Mouse (Mus musculus): ENCODE results near the gene Bin2.

Bin2 gene

DNA sequence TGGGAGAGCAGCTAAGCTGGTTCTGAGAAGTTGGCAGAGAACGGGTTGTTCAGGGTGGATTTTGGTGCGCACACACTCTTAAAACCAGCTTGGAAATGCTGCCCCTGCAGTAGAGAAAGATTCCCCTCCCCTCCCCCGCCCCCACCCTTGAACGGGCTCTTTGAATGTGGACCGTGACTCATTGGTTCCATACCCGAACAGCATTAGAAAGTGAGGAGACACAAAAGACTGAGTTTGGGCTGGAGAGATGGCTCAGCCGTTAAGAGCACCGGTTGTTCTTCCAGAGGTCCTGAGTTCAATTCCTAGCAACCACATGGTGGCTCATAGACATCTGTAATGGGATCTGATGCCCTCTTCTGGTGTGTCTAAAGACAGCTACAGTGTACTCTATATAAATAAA, 651 bp upstream of the Bin2 start:
- POLR2A ChIA-PET: interaction anchor here in 1 of 4 experiments (0.8 to 2.1 kb wide), 3 partner anchors 9 to 35 kb away, joined by 3 to 5 read pairs (median 3); no protein-coding TSS in a partner anchor
- CTCF ChIA-PET: interaction anchor here in 2 of 4 experiments (0.6 to 2.6 kb wide), 3 partner anchors 13 to 292 kb away, joined by 3 to 15 read pairs (median 8); partner anchors contain the start of gene Dazap2 (in 1 of the 2)

DNA sequence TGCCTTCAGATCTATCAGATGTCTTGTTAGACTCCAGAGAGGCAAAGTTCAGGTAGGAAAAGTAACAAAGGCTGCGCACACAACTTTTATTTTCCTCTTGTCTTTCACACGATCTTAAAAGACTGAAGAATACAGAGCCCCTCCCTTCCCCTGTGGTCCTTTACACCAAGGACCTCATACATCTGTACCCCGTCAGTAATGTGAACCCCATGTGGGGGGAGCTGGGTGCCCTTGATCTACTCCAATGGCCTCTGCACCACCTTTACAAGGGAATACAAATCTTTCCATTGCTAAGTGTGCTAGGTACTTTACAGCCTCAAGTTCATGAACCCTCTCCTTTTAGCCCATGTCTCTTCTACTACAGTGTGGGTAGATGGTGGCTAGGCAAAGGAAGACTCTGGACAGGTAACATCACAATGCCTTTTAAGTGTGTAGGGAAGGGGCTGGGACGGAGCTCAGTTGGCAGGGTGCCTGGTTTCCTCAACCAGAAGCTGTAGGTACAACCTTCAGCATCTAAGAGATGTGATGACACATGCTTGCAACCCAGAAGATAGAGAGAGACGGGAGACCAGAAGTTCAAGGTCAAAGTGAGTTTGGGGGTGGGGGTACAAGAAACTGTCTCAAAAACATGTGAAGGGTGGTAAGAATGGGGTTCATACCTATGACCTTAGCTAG, 1.3 kb downstream of the Bin2 start:
- ChIA-PET POLR2A (interaction anchor here in 2 of 4 experiments (0.7 to 4.9 kb wide), 12 partner anchors 8 to 175 kb away, joined by 3 to 26 read pairs (median 4); partner anchors contain the start of genes Dazap2 (in 1 of the 2) and Smagp (in 1 of the 2)), CTCF (interaction anchor here (0.6 to 2.6 kb wide), 9 partner anchors 9 to 240 kb away, joined by 3 to 19 read pairs (median 3); partner anchors contain the start of gene Dazap2 (in 1 of the 4))

DNA sequence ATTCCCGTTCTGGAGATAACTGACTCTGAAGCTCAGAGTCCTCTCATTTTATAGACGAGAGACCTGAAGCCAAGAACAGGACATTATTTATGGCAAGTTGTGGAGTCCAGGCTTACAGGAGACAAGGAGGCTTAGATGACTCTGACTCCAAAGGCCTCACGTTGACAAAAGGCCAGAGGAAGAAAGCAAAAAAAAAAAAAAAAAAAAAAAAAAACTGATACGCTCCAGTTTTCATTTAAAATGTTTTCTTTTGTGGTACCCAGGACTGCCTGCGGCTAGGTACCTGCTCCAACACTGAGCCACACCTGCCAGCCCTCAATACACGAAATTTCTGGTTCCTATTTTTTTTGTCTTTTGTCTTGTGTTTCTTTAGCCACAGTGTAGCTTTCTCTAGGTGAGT, 1.9 kb downstream of the Bin2 start:
- ChIA-PET CTCF (interaction anchor here in 2 of 4 experiments (1.2 to 2.6 kb wide), 2 partner anchors 9 to 16 kb away, joined by 3 to 19 read pairs; no protein-coding TSS in a partner anchor), POLR2A (interaction anchor here in 3 of 4 experiments (0.6 to 4.9 kb wide), 9 partner anchors 10 to 89 kb away, joined by 3 to 26 read pairs (median 5); partner anchors contain the start of genes Dazap2 (in 1 of the 3) and Smagp (in 1 of the 3))

DNA sequence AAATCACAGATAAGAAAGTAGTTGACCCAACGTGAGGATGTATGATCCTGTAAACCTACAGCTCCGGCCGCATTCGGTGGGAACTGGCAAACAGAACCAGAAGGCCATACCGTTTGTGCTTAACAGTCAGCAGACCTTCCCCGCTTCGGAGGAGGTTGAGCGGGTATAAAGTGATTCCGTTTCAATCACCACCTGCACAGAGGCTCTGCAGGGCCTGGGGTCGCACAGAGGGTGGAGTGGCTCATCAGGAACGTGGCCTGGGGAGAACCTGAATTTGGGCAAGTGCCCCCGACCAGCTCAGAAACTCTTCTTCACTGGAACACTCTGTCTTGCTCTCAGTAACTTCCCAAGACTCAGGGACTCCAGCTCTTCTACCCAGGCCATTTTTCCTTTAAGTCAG, 2.5 kb downstream of the Bin2 start:
- POLR2A ChIA-PET: interaction anchor here (0.6 to 4.9 kb wide), 15 partner anchors 10 to 178 kb away, joined by 3 to 26 read pairs (median 5); partner anchors contain the start of genes Dazap2 (in 1 of the 4) and Smagp (in 1 of the 4)
- CTCF ChIA-PET: interaction anchor here (0.5 to 2.6 kb wide), 7 partner anchors 10 to 112 kb away, joined by 3 to 19 read pairs (median 4); no protein-coding TSS in a partner anchor

DNA sequence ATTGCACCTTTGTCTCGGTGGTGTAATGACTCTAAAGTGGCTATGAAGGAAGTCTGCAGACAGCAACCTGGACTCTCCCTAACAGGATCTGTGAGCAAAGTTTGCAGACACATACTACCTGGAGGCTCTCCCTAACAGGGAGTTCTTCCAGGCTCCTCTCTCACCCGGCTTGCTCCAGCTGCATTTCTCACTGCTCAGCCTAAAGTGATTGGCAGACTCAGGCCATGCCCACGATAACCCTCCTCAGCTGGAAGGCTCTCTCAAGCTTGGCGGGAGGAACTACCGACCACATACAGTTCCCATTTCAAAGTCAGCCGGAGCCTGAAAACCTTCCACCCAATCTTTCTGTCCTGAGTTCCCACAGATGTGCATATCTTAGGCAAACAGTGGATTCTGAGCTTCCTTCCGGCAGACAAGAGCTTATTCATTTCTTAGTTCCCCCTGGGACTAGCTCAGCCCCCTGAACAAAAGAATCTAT, 3.1 kb downstream of the Bin2 start:
- POLR2A ChIA-PET: interaction anchor here in 3 of 4 experiments (0.8 to 4.9 kb wide), 16 partner anchors 9 to 177 kb away, joined by 3 to 26 read pairs (median 6); partner anchors contain the start of genes Dazap2 (in 1 of the 3) and Smagp (in 1 of the 3)
- CTCF ChIA-PET: interaction anchor here (0.5 to 2.6 kb wide), 7 partner anchors 10 to 113 kb away, joined by 3 to 19 read pairs (median 4); no protein-coding TSS in a partner anchor

DNA sequence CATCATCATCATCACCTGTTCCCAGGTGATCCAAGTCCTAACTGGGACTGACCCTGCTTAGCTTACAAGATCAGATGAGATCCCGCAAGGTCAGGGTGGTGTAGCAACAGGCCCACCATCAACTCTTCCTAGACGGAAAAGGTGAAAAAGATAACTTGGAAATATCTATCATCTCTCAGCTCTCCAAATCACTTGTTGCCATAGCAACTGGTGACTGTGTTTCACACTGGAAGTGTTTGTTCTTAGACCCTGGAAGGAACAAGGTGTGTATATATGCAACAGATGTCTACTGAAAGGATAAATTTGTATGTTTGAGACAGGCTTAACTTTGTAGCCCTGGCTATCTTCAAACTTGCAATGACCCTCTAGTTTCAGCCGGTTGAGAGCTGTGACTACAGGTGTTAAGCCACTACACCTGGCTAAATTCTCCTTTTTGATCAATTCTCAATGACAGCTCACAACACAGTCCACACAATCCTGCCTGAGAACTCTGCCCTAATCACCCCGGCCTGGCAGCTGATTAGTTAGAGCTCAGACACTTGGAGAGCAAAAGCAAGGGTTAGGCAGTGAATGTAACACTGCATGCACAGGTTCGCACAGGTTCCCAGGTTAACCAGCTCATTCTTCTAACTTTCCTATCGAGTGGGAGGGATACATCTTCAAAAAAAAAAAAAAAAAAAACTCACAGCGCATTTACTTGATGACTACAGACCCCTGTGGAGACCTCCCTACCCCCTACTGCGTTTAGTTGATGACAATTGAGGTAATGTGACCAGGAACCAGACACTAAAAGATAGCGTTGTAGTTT, 3.7 kb downstream of the Bin2 start:
- POLR2A ChIA-PET: interaction anchor here (0.6 to 4.9 kb wide), 23 partner anchors 8 to 617 kb away, joined by 3 to 26 read pairs (median 4); partner anchors contain the start of genes Dazap2 (in 1 of the 4) and Smagp (in 1 of the 4)
- CTCF ChIA-PET: interaction anchor here in 3 of 4 experiments (0.6 to 2.6 kb wide), 7 partner anchors 9 to 161 kb away, joined by 3 to 19 read pairs (median 4); no protein-coding TSS in a partner anchor

DNA sequence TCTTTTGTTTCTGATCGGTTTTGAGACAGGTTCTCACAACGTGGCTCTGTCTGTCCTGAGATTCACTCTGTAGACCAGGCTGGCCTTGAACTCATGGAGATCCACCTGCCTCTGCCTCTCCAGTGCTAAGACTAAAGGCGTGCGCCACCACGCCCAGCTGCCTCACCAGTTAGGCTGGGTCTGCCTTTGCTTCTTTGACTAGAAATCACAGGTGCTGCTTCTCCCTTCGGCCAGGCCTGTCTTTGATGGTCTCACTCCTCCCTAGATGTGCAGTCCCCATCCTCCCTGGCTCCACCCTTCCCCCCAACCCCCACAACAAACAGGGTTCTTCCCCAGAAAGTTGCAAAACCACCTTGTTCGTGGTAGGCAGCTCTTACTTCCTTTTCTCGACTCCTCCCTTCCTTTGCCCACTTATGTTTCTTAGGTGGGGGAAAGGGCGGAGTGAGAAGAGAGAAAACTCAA, 4.5 kb downstream of the Bin2 start:
- CTCF ChIA-PET: interaction anchor here in 2 of 4 experiments (0.9 to 1.4 kb wide), 5 partner anchors 10 to 50 kb away, joined by 3 to 6 read pairs (median 4); partner anchors contain the start of gene Dazap2 (in 1 of the 2)

DNA sequence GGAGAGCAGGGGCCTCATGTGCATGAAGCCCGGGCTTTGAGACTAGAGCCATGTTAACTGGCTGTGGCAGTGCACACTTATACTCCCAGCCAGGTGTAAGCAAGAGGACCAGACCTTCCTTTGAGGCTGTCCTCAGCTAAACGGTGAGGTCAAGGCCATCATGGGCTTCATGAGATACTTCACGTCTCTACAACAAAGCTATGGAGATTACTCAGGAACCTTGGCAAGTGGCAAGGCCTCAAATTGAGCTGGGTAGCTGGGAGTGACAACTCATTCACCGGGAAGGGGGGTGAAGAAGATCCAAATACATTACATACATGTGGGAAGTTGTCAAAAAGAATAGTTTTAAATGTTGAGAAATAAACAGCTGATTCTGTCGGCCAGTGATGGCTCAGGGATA, 8.5 kb downstream of the Bin2 start:
- ChIA-PET POLR2A (interaction anchor here (0.5 to 1.3 kb wide), 5 partner anchors 9 to 1718 kb away, joined by 3 to 4 read pairs (median 3); no protein-coding TSS in a partner anchor), CTCF (interaction anchor here in 2 of 4 experiments (0.7 to 1.2 kb wide), 2 partner anchors 23 to 37 kb away, joined by 3 to 4 read pairs; no protein-coding TSS in a partner anchor)

More for the DNA sequence above, 4.5 kb downstream of the Bin2 start:
- POLR2A ChIA-PET: interaction anchor here in 3 of 4 experiments (0.6 to 4.9 kb wide), 13 partner anchors 8 to 244 kb away, joined by 3 to 26 read pairs (median 4); partner anchors contain the start of genes Dazap2 (in 2 of the 3) and Smagp (in 1 of the 3)

DNA sequence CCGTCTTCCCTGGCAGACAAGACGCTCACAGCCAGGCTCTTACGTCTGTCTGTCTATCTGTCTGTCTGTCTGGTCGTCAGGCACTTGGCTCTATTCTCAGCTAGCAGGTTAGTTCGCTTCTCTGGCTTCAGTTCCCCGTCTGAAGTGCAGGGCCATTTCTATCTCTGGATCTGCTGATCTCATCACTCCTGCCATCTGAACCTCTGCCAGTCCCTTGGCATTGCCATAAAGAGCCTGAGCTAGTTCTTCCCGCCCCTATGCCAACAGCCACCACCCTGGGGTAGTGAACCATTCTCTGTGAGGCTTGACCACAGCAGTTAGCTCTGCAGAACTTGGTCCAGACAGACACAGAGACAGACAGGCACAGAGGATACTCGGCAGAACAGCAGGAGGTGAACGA, 9.0 kb downstream of the Bin2 start:
- ChIA-PET CTCF (interaction anchor here in 2 of 4 experiments (0.6 to 1.2 kb wide), 2 partner anchors 36 to 135 kb away, joined by 3 to 4 read pairs; no protein-coding TSS in a partner anchor), POLR2A (interaction anchor here in 2 of 4 experiments (0.5 to 1.2 kb wide), 4 partner anchors 8 to 1718 kb away, joined by 3 to 4 read pairs (median 4); no protein-coding TSS in a partner anchor)

DNA sequence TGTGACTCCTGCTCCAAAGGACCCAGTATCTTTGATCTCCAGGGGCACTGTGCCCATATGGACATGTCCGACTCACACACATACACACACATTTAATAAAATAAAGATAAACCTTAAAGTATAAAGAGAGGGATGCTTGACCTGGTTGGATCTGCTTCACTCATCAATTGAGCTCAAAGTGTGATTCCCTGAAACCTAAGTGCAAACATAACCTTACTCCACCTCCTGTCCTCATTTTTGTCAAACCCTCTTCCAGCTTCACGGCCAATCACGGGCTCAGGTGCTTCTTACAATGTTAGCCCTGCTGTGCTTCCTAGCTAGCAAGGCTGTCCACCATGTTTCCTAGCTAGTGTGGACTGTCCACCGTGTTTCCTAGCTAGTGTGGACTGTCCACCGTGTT, 14.2 kb downstream of the Bin2 start:
- ChIA-PET CTCF (interaction anchor here in 3 of 4 experiments (0.5 to 2.5 kb wide), 6 partner anchors 10 to 1266 kb away, joined by 3 to 8 read pairs (median 4); no protein-coding TSS in a partner anchor), POLR2A (interaction anchor here in 3 of 4 experiments (0.7 to 4.1 kb wide), 9 partner anchors 10 to 438 kb away, joined by 3 to 19 read pairs (median 6); no protein-coding TSS in a partner anchor)

DNA sequence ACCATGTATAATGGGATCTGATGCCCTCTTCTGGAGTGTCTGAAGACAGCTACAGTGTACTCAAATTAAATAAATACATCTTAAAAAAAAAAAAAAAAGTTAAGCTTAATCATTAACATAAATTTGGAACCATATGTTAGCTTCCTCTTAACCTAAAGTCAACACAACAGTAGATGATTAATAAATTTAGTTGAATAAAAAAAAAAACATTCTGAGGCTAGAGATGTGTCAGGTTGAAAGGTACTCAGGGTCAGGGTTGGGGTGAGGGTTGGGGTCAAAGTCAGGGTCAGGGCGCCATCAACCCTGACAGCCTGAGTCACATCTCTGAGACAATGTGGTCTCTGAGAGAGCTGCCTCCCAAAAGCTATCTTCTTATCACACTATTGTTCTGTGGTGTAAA, 15.1 kb downstream of the Bin2 start:
- CTCF ChIA-PET: interaction anchor here (0.6 to 2.5 kb wide), 10 partner anchors 9 to 219 kb away, joined by 3 to 8 read pairs (median 4); partner anchors contain the start of gene Pou6f1 (in 1 of the 4)
- POLR2A ChIA-PET: interaction anchor here (0.5 to 4.1 kb wide), 16 partner anchors 10 to 1671 kb away, joined by 3 to 19 read pairs (median 4); no protein-coding TSS in a partner anchor

DNA sequence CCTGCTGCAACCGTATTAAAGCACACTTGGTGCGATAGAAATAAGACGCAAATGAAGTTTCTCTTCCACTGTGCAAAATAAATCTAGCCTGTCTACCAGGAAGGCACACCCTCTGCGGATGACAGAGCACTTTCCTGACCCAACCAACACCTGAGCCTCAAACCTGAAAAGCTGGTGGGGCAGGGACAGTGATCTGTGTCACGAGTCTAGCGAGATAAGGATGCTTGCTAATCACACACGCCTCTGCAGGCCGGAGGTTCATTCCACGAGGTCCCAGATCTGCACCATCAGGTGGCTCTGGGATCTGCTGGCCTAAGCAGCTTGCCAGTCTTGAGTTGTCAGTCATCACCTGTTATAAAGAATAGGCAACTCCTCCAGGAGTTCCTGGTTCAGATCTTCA, 17.7 kb downstream of the Bin2 start:
- POLR2A ChIA-PET: interaction anchor here in 1 of 4 experiments (4.1 kb wide), 1 partner anchor 11 kb away, joined by 19 read pairs; no protein-coding TSS in a partner anchor

DNA sequence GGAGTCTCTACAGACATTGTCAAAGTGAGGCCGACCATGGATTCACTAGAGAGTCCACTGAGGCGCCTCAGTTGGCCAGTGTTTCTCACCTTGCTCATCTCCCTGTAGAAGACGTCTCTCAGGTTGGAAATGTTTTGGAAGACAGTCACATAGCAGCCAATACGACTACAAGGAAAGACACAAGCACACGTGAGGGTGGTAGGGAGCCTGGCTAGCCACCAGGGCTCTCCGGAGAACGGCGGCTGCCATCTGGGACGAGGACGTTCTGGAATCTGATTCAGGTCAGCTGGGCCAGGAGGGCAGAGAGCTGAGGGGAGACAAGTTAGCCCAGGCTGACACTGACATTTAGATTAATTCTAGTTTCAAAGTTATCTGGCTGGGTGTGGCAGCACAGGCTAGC, 19.2 kb downstream of the Bin2 start:
- ChIA-PET CTCF (no interaction called here), POLR2A (interaction anchor here in 3 of 4 experiments (0.5 to 1.6 kb wide), 5 partner anchors 13 to 533 kb away, joined by 3 to 5 read pairs (median 3); partner anchors contain the start of genes Dazap2 (in 1 of the 3) and Smagp (in 1 of the 3))

More for the DNA sequence above, 17.7 kb downstream of the Bin2 start:
- CTCF ChIA-PET: no interaction called here

DNA sequence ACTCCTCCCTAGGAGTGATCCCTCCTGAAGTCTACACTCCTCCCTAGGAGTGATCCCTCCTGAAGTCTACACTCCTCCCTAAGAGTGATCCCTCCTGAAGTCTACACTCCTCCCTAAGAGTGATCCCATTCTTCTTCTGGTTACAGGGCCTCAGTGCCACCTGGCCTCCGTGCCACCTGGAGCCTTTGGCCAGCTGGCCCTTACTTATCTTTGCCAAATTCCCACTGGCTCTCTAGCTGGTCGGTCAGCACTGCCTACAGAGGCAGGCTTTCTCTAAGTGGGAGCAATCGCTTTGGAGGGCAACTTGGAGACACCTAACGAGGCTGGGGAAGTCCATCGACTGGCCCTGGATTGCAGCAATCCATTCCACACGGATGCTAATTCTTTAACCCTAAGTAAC, 23.2 kb downstream of the Bin2 start:
- ChIA-PET CTCF (interaction anchor here in 2 of 4 experiments (0.9 to 1.4 kb wide), 2 partner anchors 11 to 37 kb away, joined by 3 to 4 read pairs; no protein-coding TSS in a partner anchor), POLR2A (interaction anchor here in 2 of 4 experiments (1.0 to 1.9 kb wide), 5 partner anchors 11 to 108 kb away, joined by 3 to 8 read pairs (median 3); no protein-coding TSS in a partner anchor)

DNA sequence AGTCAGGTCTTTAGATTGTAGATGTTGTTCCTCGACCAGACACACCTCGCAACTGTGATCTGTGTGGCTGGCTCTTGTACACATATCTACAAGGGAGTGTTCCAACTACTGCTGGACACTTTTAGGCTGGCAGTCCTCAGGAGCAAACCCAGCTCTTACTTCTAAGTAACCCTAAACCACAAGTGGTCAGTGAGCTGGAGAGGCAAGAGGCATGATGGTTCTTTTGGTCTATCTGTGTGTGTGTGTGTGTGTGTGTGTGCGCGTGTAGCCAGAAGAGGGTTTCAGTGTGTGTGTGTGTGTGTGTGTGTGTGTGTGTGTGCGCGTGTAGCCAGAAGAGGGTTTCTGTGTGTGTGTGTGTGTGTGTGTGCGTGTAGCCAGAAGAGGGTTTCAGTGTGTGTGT, 26.9 kb downstream of the Bin2 start:
- POLR2A ChIA-PET: interaction anchor here in 3 of 4 experiments (0.6 to 3.3 kb wide), 11 partner anchors 10 to 443 kb away, joined by 3 to 19 read pairs (median 3); partner anchors contain the start of gene Dazap2 (in 1 of the 3)
- CTCF ChIA-PET: interaction anchor here in 1 of 4 experiments (0.7 kb wide), 1 partner anchor 167 kb away, joined by 8 read pairs; no protein-coding TSS in a partner anchor

DNA sequence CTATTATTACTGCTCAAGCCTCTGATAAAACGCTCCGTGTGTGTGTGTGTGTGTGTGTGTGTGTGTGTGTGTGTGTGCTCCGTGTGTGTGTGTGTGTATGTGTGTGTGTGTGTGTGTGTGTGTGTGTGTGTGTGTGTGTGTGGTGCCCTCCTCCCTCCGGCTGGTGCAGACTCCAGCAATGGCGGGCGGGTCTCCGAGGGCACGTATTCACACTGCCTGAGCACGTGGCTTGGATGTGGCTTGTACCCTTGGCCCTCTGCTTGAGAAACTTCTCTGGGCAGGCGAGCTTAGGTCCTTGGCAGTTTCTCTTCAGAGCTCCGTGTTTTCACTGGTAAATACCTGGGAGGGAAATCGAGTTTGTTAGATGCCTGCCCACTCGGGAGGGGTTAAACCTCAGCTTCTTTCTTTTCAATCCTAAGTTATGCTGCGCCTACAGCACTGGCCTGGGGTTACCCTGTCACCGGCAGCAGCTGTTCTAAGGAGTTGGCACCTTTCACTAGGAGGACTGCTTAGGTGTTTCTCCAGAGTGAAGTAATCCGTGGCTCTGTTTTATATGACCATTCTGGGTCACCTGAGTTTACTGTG, 28.0 kb downstream of the Bin2 start:
- POLR2A ChIA-PET: interaction anchor here (0.6 to 3.3 kb wide), 20 partner anchors 9 to 1201 kb away, joined by 3 to 19 read pairs (median 4); partner anchors contain the start of gene Dazap2 (in 2 of the 4)
- CTCF ChIA-PET: interaction anchor here in 2 of 4 experiments (0.6 to 1.2 kb wide), 5 partner anchors 28 to 476 kb away, joined by 3 to 4 read pairs (median 4); no protein-coding TSS in a partner anchor
